Mouse (Mus musculus) heart, postnatal 36 days (tissue): ENCODE results near the gene Dnajc21. TPM values are rescaled to one million over a fixed set of nuclear protein-coding genes. Genes with fewer than 3 reads are reported as not detected.
A peak's percentile ranks its signal among the peaks of the same experiment; 100 is the strongest.
"Not testable (repeated sequence)": the region's sequence is repeated elsewhere in the genome, so short reads cannot be mapped to it uniquely, and the experiment has no call there.

ENCODE experiments used
- DNase-seq, 2 experiments: peaks; one replicate each; pipeline ENCODE4 v3.0.0; 2021 to 2022
- intact Hi-C: fragments of 180-260 bp; cut with DNase I; formaldehyde crosslinking; loops from one replicate; pipeline ENCODE4 v1.15.1; 2025
- total RNA-seq, 2 experiments: library from RNA; stranded (reverse); gene quantifications; 2 replicates each; pipeline ENCODE4 v1.2.3; 2021

The Dnajc21 gene
- total RNA-seq = 10 to 100 TPM; 37.1 to 41.5 TPM

DNA sequence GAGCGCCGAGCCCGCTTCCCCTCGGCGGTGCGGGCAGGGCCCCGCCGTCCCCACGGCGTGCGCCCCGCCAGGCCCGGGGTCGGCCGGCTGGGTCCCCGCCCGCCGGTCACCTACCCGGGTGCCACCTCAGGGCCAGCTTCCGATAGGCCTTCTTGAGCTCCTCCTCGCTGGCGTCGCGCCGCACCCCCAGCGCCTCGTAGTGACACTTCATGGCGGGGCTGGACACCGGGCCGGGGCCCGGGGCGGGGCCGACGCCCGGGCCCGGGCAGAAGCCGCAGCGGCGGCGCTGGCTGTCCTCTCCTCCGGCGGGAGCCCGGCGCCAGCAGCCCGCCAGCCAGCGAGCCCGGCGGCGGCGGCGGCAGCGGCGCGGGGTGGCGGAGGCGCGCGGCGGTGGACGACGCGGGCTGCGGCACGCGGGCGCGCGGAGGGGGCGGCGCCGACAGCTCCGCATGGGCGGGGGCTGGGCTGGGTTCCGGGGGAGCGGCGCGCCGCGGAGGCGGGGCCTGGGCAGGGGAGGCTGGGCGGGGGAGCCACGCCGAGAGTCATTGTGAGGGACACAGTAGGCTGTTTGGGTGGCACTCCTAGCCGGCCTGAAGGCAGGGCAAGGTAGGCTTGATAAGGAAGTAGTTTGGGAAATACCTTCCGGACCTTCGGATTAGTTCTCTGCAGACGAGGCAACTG is at the start of gene Dnajc21:
Gene Dnajc21 (minus strand): TSS at position 366 of the 681 bp plus-strand sequence.
- intact Hi-C loops = loop anchor here (1.0 to 5.0 kb wide), 2 partner anchors 16 to 512 kb away; partner anchors contain the start of genes Amacr and Rad1
- peak; percentile 83 to 91 for DNase-seq

DNA sequence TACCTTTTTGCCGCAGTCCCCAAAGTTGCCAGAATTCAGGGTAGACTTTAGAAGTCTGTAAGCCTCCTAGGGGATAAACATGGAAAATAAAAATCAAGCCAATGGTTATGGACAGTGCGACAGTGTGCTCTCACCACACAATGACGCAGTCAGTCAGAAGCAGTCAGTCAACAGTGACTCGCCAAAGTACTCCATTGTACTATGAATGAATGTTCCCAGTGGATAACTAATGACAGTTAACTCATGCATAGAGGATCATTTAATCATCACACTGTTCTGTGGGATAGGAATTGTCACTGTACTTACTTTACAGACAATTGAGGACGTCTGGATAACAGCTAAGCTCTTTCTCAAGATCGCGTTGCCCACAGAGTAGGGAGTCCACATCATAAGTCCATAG is 44.9 kb upstream of the Dnajc21 start:
- intact Hi-C loops = no loop called here
- DNase-seq = no peak

DNA sequence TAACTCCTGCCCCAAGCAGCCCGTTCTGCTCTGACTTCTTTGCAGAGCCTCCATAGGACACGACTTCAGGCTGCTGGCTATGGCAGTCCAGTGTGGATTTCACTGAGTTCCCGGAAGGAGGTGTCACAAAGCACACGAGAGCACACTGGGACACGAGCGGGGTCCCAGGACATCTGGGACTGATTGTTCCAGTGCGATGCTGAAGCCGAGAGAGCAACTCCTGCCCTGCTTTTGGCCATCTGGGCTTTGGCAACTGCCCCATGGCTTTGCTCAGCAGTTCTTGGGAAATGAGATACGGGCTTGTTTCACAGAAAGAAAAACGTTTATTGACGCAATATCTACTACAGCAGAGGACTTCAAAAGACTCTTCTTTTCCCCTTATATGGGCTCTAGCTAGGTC is 35.8 kb upstream of the Dnajc21 start:
- DNase-seq = peak; percentile 37 to 41
- intact Hi-C loops = no loop called here

DNA sequence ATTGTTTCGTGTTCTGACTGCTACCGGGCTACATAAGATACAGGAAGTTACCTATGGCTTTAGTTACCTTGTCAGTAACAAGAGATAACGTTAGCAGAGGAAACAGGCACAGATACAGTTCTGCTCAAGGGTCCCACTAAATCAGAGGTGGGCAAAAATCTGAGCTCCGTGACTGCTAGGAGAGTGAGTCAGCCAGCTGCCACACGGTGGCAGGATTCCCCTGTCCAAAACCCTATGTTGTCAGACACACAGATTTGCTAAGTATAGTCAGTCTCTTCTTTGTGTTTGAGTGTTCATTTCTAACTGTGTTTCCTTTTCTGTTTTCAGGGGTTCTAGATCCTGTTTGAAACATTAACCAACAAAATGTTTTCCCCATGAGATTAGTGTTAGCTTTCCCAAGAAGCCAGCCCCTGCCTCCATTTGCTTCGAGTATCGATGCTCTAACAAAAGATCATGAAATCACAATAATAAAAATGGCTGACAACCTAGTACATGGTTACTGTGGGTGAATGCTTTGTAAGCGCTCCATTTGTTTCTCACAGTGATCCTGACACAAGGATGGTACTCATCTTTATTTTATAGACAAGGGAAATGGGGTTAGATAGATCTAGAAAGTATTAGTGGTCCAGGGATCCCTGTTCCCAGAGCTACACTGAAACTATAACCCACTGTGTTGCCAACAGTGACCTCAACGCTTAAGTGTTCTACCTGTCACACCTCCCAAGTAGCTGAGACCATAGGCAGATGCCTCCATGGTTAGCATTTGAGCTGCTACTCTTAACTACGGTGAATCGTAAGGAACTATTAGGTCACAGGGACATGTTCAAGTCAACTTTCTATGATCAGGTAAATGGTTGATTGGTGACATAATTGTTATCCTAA is 30.8 kb upstream of the Dnajc21 start:
- intact Hi-C loops = loop anchor here (1.0 to 5.0 kb wide), 4 partner anchors 81 to 400 kb away; no protein-coding TSS in a partner anchor
- peak; percentile 32 to 45 for DNase-seq

DNA sequence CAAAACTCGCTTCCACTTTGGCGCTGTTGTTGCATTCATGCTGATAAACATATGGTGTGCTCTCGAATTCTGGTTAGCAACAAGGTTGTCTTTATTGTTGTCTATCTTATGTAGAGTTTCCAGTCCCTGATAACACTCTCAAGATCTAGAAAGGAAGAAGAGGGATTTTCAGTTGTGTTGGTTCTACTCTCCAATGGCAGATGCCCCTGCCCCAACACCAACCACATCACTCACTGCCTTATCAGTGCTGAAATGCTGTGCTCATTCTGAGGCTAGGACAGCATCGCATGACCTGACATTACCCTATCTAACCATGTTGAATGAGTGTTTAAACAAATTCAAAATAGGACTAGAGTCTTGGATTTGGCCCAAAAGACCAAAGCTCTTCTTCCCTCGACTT is 29.7 kb upstream of the Dnajc21 start:
- intact Hi-C loops = loop anchor here (5.0 kb wide), 2 partner anchors 82 to 217 kb away; no protein-coding TSS in a partner anchor

DNA sequence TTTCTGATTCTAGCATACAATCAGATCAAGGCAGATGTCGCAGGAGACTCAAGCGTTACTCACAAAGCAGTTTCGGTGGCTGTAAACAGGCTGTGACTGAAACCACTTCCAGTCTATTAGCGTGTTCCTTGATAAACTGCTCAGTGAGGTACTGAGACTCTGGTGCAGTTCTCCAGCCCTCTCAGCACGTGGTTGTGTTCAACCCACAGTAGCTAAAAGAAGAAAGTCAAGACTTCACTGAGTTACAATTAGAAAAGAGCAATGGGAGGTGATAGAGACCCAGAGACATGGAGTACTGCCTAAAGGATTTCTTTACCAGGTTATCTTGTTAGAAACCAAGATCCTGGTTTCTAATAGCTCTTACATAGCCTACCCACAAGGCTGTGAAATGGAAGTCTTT is 29.3 kb upstream of the Dnajc21 start:
- intact Hi-C loops = no loop called here
- DNase-seq = no peak

More for the DNA sequence above, 29.7 kb upstream of the Dnajc21 start:
- no peak for DNase-seq

DNA sequence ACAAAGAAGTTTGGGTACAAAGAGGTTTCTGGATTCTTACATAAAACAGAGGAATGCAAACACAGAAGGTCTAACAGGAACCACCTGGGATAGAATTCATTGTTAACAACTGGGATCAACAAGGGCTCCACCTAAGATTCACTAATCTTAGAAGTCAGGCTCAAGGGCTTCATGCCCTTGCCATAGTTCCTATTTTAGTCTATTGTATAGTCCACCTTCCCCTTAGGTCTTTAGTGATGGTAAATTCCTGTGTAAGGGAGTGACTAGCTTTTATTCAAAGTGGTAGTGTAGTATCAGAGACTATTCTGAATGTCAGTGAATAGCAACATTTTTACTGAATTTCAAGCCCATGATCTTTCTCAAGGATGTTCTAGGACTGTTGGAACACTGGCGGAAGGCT is 26.4 kb upstream of the Dnajc21 start:
- intact Hi-C loops, DNase-seq: not testable (repeated sequence)

DNA sequence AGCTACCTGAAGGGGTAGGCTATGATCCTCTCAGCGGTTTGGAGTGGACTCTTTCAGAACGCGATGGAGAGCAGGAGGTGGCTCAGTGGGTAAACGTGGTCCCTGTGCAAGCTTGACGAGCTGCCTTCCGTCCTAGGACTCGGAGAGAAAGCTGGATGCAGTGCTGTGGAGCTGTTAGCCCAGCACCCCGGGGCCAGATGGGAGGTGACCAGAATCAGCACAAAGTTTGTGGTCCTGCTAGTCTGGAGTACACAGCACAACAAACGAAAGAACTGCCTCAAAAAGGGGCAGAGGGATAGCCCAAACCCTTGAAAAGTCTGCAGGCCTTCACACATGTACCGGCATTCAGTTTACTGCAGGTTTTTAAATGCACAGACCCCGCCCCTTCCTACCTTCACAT is 25.6 kb upstream of the Dnajc21 start:
- DNase-seq = no peak
- intact Hi-C loops = no loop called here

DNA sequence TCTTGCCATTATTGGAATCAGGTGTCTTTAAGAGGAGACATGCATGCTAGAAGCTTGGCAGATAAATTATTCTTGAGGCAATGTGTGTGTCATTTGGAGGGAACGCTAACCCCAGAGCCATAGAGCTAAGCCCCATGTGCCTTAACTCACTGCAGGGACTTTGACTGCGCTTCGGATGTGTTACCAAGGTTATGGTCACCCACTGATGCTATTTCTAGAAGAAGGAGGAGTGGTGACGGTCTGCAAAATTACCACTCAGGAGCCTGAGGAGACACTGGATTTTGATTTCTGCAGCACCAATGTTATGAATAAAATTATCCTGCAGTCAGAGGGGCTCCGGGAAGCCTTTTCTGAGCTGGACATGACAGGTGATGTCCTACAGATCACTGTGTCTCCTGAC is 19.8 kb upstream of the Dnajc21 start:
- DNase-seq = no peak
- intact Hi-C loops = no loop called here

DNA sequence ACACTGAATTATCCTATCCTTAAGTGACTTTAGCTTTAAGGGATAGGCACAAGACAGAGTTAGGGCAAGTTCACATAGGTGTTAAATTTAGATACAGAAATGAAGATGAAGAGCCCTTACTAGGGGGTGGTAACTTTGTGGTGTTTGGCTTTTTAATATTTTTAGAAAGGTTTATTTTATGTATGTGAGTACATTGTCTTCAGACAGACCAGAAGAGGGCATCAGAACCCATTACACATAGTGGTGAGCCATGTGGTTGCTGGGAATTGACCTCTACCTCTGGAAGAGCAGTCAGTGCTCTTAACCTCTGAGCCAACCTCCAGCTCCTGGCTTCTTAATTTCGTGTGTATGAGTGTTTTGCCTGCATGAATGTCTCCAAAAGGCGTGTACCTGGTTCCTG is 16.9 kb upstream of the Dnajc21 start:
- no peak for DNase-seq
- intact Hi-C loops = loop anchor here (5.0 to 10.0 kb wide), 4 partner anchors 95 to 908 kb away; partner anchors contain the start of genes Amacr and Tars

DNA sequence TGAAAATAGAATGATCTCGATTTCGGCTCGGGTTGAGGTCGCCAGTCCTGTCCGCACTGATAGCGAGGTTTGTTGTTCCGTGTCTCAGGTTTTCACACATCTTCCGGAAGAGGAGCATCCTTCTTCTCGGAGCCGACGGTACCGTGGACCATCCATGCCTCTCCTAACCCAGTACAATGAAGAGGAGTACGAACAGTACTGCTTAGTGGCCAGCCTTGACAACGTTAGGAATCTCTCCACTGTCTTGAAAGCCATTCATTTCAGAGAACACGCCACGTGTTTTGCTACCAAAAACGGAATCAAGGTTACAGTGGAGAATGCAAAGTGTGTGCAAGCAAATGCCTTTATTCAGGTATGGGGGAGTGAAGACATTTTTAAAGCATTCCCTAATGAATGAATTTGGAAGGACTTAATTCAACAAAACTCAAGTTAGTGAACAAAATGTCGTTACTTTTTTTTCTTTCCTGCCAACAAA is 16.1 kb upstream of the Dnajc21 start:
- intact Hi-C loops = loop anchor here (1.0 to 10.0 kb wide), 5 partner anchors 16 to 908 kb away; partner anchors contain the start of genes Amacr, Dnajc21 and Tars

DNA sequence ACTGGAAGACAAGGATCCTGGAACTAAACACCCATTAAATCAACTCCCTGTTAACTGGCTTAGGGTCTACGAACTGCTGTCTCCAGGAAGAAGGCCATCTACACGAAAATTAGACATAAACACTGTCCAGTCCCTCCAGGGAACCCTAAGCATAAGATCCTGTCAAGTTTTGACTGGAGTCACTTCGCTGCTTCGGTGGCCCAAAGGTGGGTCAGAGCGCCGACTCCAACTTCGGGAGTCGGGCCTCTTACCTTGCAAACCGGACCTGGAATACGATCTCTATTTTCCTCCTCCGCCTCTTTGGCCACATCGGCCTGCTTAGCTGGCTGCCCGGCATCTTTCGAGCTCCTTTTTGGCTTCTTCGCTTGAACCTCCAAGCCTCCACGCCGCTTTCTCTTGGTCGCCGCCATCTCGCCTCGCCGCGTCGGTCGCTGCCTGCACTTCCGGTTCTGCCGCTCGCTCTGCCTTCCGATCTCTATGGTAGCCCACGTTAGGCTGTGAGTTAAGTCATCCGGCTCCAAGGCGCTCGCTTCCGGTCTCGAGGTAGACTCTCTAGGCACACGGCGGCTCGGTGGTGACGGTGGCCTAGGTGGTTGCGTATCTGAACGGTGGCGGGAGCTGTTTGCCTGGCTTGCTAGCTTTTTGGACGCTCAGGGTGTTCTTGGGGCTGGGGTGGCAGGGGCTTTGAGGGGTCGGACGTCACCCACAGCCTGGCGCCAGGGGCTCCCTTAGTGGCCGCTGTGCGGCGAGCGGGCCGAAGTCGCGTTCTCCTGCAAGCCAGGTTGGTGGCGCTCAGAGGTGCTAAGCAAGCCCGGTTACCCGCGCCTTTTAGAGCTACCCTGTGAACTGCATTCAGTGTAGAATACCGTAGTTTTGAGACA is 15.4 kb upstream of the Dnajc21 start, which contains the start of the genes Brix1 and Rad1:
Gene Brix1 (minus strand): TSS at position 464 of the 881 bp plus-strand sequence.
Gene Rad1 (plus strand): TSS at position 535 of the 881 bp plus-strand sequence.
- peak; percentile 91 for DNase-seq
- intact Hi-C loops = loop anchor here (1.0 to 10.0 kb wide), 5 partner anchors 15 to 909 kb away; partner anchors contain the start of genes Amacr, Dnajc21 and Tars

More for the DNA sequence above, 16.1 kb upstream of the Dnajc21 start:
- DNase-seq = no peak

DNA sequence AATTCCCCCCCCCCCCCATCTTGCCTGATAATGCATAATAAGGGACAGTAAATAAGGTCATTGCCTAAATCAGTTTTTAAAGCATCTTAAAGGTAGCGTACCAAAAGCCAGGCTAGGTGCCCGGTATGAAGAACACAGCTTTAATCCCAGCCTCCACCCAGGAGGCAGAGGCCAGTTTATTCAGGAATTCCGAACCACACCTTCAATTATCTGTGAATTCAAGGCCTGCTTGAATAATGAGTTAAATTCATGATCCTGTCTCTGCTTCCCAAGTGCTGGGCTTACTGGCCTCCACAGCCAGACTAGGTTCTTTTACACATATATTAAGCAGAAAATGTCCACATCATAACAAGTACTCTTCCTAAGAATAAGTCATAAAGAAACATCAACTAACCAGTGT is 625 bp upstream of the Dnajc21 start:
- DNase-seq = no peak
- intact Hi-C loops = loop anchor here (1.0 to 5.0 kb wide), 2 partner anchors 15 to 511 kb away; partner anchors contain the start of genes Amacr and Rad1

DNA sequence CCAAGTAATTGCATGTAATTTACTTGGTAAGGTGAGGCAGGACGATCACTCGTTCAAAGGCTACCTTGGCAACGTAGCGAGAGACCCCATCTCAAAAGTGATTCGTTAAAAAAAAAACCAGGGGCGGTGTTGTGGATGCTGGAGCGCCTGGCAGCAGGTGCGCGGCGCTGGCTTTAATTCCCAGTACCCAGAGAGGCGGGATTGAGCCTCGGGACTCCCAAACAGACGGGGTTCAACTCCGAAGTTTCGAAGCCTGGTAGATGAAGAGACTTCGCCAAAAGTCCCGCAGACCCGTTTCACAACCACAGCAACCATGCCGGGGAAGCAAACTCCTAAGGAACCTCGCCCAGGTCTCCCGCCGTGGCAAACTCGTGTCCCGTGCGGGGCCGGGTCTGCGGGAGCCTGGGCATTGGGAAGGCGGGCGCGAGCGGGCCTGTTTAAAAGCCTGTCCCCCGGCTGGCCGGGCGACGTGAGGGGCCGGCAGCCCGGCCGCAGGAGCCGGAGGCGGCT is 620 bp downstream of the Dnajc21 start:
- no peak for DNase-seq
- intact Hi-C loops = loop anchor here (1.0 to 5.0 kb wide), 2 partner anchors 17 to 513 kb away; partner anchors contain the start of genes Amacr and Rad1

DNA sequence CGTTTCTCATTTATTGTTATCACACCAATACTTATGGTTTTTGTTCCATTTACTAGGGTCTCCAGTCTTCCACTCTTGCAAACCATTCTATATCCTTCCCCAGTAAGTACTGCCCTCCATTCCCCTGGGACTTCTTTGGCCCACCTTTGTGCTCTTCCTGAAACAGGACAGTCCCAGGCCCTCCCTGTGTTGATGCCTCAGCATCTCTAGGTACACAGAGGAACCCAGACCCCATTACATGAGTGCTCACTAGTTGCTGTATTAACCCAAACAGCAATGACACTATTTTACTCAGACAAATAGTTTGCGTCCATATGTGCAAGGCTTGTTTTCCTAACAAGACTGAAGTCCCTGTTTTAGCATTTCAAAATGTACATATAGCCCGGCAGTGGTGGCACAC is 1.6 kb downstream of the Dnajc21 start:
- intact Hi-C loops = no loop called here
- DNase-seq = no peak

DNA sequence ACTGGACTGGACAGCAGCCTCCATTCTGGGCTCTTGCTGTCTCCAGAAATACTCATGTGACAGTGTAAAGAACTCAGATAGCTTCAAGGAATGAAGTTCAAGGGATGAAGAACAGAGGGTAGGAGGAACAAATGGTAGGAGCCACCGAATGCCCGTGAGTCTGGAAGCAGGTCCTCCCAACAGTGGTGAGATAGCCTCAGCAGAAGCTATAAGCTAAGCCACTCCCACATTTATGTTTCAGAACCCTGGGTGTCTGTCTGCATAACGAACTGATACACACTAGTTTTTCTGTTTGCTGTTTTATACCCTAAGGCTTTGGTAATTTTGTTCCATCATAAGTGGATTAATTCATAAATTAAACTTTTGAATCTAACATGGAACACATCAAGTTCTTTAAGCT is 5.6 kb downstream of the Dnajc21 start:
- intact Hi-C loops = no loop called here
- DNase-seq = no peak

DNA sequence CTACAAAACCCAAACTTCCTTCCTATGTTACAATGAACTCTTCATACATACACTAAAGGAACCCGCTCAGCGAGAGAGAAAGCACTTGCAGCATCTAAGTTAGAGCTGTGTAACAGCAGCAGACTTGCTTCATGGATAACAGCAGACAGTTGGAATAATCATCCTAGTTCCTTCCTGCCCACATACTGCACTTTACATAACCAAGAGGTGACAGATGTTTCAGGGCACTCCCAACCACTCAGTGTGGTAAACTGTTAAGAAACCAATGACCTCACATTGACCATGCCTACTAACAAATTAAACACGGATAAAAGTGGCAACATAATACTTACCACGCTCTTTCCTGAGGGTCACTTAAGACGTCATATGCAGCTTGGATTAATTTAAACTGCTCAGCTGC is 6.8 kb downstream of the Dnajc21 start:
- intact Hi-C loops = no loop called here
- DNase-seq = no peak

DNA sequence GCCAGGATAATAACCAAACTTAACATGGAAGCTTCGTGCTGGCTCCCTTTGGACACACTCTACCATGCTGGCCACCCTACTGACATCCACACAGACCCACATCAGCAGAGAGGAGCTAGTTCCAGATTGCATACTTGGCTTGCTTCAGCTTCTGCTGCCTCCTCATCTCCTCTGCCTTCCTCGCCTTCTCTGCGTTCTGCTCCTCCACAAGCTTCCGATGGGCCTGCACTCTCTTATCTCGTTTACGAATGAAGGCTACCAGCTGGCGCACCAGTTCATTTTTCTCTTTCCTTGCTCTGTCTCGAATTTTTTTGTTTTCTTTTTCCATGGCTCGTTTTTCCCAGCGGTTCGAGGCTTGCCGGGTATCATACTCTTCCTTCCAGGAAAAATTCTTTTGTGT is 9.3 kb downstream of the Dnajc21 start:
- intact Hi-C loops = no loop called here
- DNase-seq = no peak

DNA sequence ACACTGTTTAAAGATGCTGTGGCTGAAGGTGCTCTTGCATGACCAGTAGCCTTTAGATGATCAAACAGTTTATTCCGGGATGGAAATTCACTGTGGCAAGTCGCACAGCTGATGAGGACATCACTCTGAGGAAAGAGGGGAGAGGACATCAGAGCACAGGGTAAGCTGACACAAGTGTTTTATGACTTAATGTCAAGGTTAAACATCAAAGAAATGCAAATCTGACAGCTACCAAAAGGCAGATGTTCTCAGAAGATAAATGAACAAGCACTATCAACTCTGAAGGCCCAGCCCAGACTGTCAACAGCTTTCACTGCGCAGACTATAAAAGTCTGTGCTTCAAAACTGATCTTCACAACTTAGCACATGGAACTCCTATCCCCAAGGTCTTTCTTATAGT is 23.2 kb downstream of the Dnajc21 start:
- DNase-seq = no peak
- intact Hi-C loops = no loop called here
